Mouse (Mus musculus) lung, embryonic 14.5 days (tissue): ENCODE results near the gene Aldob. TPM values are rescaled to one million over a fixed set of nuclear protein-coding genes. Genes with fewer than 3 reads are reported as not detected.

Experiments
- ATAC-seq: fragments of 200-750 bp; cut with Nextera tagmentation; 2 replicates; pipeline ENCODE4 v1.8.0; 2017; ENCODE audit warnings: mild to moderate bottlenecking, moderate TSS enrichment, moderate library complexity; ENCODE audit not compliant: insufficient read depth
- DNase-seq: peaks from one replicate; pipeline ENCODE4 v3.0.0-alpha.2; 2015
- H3K27ac ChIP-seq: fragments of 300-500 bp; sonication (generic); 2 replicates; pipeline ENCODE4 v1.5.1; 2014; ENCODE audit warnings: low read depth, mild to moderate bottlenecking, moderate library complexity
- H3K27me3 ChIP-seq: fragments of 300-500 bp; sonication (generic); 2 replicates; pipeline ENCODE4 v1.6.1; 2014; ENCODE audit warnings: low read length, control low read depth; ENCODE audit not compliant: insufficient read depth
- H3K36me3 ChIP-seq: fragments of 300-500 bp; sonication (generic); 2 replicates; pipeline ENCODE4 v1.6.1; 2014; ENCODE audit warnings: control low read depth; ENCODE audit not compliant: insufficient read depth
- H3K4me1 ChIP-seq: fragments of 300-500 bp; sonication (generic); 2 replicates; pipeline ENCODE4 v1.6.1; 2014; ENCODE audit warnings: antibody characterized with exemption, control low read depth; ENCODE audit not compliant: insufficient read depth
- H3K4me2 ChIP-seq: fragments of 300-500 bp; sonication (generic); 2 replicates; pipeline ENCODE4 v1.6.1; 2014; ENCODE audit warnings: mild to moderate bottlenecking
- H3K4me3 ChIP-seq: fragments of 300-500 bp; sonication (generic); 2 replicates; pipeline ENCODE4 v1.5.1; 2014; ENCODE audit warnings: low read depth, low read length
- H3K9ac ChIP-seq: fragments of 300-500 bp; sonication (generic); 2 replicates; pipeline ENCODE4 v1.6.1; 2014
- H3K9me3 ChIP-seq: fragments of 300-500 bp; sonication (generic); 2 replicates; pipeline ENCODE4 v1.6.1; 2016; ENCODE audit warnings: low read depth, low read length, control low read depth
- CTCF ChIP-seq: IDR thresholded peaks from 2 replicates; pipeline ENCODE4 v1.5.1; 2016; ENCODE audit warnings: antibody characterized with exemption, low read depth
- WGBS: fragments of 180-500 bp; shearing (Covaris S2); extraction: QIAGEN DNeasy Blood & Tissue Kit; methylation state at CpG from one replicate; pipeline ENCODE4 v1.1.7; 2014; 5-methylcytosine and 5-hydroxymethylcytosine counted together
- polyA plus RNA-seq: library from polyadenylated mRNA; unstranded; fragments of >200 nt; fragmentation: Nextera tagmentation; extraction: Ambion mirVana; gene quantifications from 2 replicates; pipeline ENCODE4 v1.2.1, GENCODE M21; 2014

Gene Aldob
- polyA plus RNA-seq, 1 experiment from 2014 or later: not detected

GRCm38 (mm10) chr4:49535675-49536294 is 13.6 kb downstream of the Aldob start:
- H3K9me3 ChIP-seq: peaks cover 3% of the 10 kb centered on the region; the same call in 1 of the 2 replicates
- DNase-seq: no peak
- no peaks in the 10 kb centered on the region for H3K4me1 ChIP-seq
- H3K27me3 ChIP-seq: no peaks in the 10 kb centered on the region
- WGBS: 84% methylated on average over 4 of the region's 4 CpGs
- H3K9ac ChIP-seq: no peak overlapping the region
- TF ChIP-seq CTCF: no peak
- no peak overlapping the region for H3K4me2 ChIP-seq
- no peak overlapping the region for H3K27ac ChIP-seq
- H3K4me3 ChIP-seq: no peak overlapping the region
- ATAC-seq: no peak
- H3K36me3 ChIP-seq: peaks cover 10% of the 10 kb centered on the region; the same call in 1 of the 2 replicates

- no peak for ATAC-seq
- Histone ChIP-seq H3K9ac (no peak overlapping the region), H3K4me3 (no peak overlapping the region), H3K27ac (no peak overlapping the region), H3K9me3 (peaks cover 10% of the 10 kb centered on the region; the same call in 1 of the 2 replicates), H3K36me3 (peaks cover 17% of the 10 kb centered on the region), H3K4me1 (no peaks in the 10 kb centered on the region), H3K27me3 (no peaks in the 10 kb centered on the region), H3K4me2 (no peak overlapping the region)
- WGBS: 85% methylated on average over 3 of the region's 3 CpGs
- DNase-seq: no peak
- no peak for TF ChIP-seq CTCF
Observed at GRCm38 (mm10) chr4:49535036-49535435, 14.3 kb downstream of the Aldob start.

- Histone ChIP-seq H3K9me3 (no peaks in the 10 kb centered on the region), H3K4me2 (peak overlapping the region; percentile 67), H3K27me3 (no peaks in the 10 kb centered on the region), H3K36me3 (peaks cover 10% of the 10 kb centered on the region), H3K4me3 (peak overlapping the region; percentile 72; the same call in 1 of the 2 replicates), H3K4me1 (no peaks in the 10 kb centered on the region), H3K9ac (no peak overlapping the region), H3K27ac (no peak overlapping the region)
- no peak for TF ChIP-seq CTCF
- ATAC-seq: no peak
- peak; percentile 38 for DNase-seq
- WGBS: 64% methylated on average over 9 of the region's 9 CpGs
Observed at GRCm38 (mm10) chr4:49522576-49522975, 26.8 kb downstream of the Aldob start.

GRCm38 (mm10) chr4:49521346-49521745 is 28.0 kb downstream of the Aldob start:
- WGBS: under 1% methylated on average over 17 of the region's 17 CpGs
- peak; percentile 74 for ATAC-seq
- peak; percentile 43 for TF ChIP-seq CTCF
- H3K27ac ChIP-seq: no peak overlapping the region
- H3K4me3 ChIP-seq: peak overlapping the region; percentile 72
- H3K9ac ChIP-seq: peak overlapping the region; percentile 71
- no peaks in the 10 kb centered on the region for H3K9me3 ChIP-seq
- DNase-seq: no peak
- H3K27me3 ChIP-seq: no peaks in the 10 kb centered on the region
- H3K4me2 ChIP-seq: peak overlapping the region; percentile 67
- peaks cover 10% of the 10 kb centered on the region for H3K36me3 ChIP-seq
- no peaks in the 10 kb centered on the region for H3K4me1 ChIP-seq

- ATAC-seq: peak; percentile 100
- Histone ChIP-seq H3K9me3 (no peaks in the 10 kb centered on the region), H3K4me3 (peak within 1 kb of the TSS; percentile 72), H3K27ac (peak within 1 kb of the TSS; percentile 69), H3K36me3 (peaks cover 10% of the 10 kb centered on the region), H3K9ac (peak within 1 kb of the TSS; percentile 83), H3K4me2 (peak within 1 kb of the TSS; percentile 74), H3K4me1 (no peaks in the 10 kb centered on the region), H3K27me3 (no peaks in the 10 kb centered on the region)
- no peak for TF ChIP-seq CTCF
- peak; percentile 99 for DNase-seq
- WGBS: under 1% methylated on average over 41 of the region's 41 CpGs
Observed at GRCm38 (mm10) chr4:49520572-49521340, 28.6 kb downstream of the Aldob start, which contains the start of the genes Mrpl50 and Zfp189. Mrpl50 (minus strand) TSS chr4:49521093. Zfp189 (plus strand) TSS chr4:49521176.

GRCm38 (mm10) chr4:49519476-49519875 is 29.9 kb downstream of the Aldob start:
- H3K9ac ChIP-seq: peak overlapping the region; percentile 9; the same call in 1 of the 2 replicates
- DNase-seq: peak; percentile 32
- peak overlapping the region; percentile 72 for H3K4me3 ChIP-seq
- H3K9me3 ChIP-seq: no peaks in the 10 kb centered on the region
- H3K36me3 ChIP-seq: peaks cover 5% of the 10 kb centered on the region
- no peak overlapping the region for H3K27ac ChIP-seq
- peak overlapping the region; percentile 74 for H3K4me2 ChIP-seq
- TF ChIP-seq CTCF: peak; percentile 23; the same call in 1 of the 2 replicates
- no peak for ATAC-seq
- WGBS: 69% methylated on average over 5 of the region's 5 CpGs
- no peaks in the 10 kb centered on the region for H3K27me3 ChIP-seq
- no peaks in the 10 kb centered on the region for H3K4me1 ChIP-seq

GRCm38 (mm10) chr4:49514441-49514840 is 34.9 kb downstream of the Aldob start:
- DNase-seq: no peak
- no peak overlapping the region for H3K4me2 ChIP-seq
- no peaks in the 10 kb centered on the region for H3K27me3 ChIP-seq
- no peak for TF ChIP-seq CTCF
- H3K4me3 ChIP-seq: no peak overlapping the region
- WGBS: 94% methylated on average over 6 of the region's 6 CpGs
- H3K9me3 ChIP-seq: no peaks in the 10 kb centered on the region
- no peak for ATAC-seq
- H3K4me1 ChIP-seq: no peaks in the 10 kb centered on the region
- no peak overlapping the region for H3K27ac ChIP-seq
- H3K9ac ChIP-seq: no peak overlapping the region
- H3K36me3 ChIP-seq: peaks cover 31% of the 10 kb centered on the region
